Mouse (Mus musculus): ENCODE measurements at regions not wholly inside any gene's neighbourhood (a gene's known extent, or its start where the extent isn't known, plus 50 kb on each side); places are given as distances from the start of the nearest gene placed in this dataset.

- TF ChIP-seq CTCF (IDR thresholded peaks at IDR 0.05; ENCODE audit: insufficient read depth, low read depth, low read length) (no peak), POLR2A (IDR thresholded peaks at IDR 0.05; ENCODE audit: insufficient read depth, low read depth, low read length) (no peak)
These were observed 438.5 kb upstream of the Sptlc3 start for GRCm38 (mm10) chr2:139055249-139055648.
